Mouse (Mus musculus) heart, postnatal 0 days (tissue): Measurements from ENCODE around the gene Gm5129.

Experiments used
- CTCF ChIP-seq: IDR thresholded peaks from 2 replicates; pipeline ENCODE4 v1.5.1; 2016; ENCODE audit warnings: antibody characterized with exemption, control low read depth, low read depth
- EP300 ChIP-seq: IDR thresholded peaks from 2 replicates; pipeline ENCODE4 v1.6.1; 2016; ENCODE audit warnings: antibody characterized with exemption, low read depth

- TF ChIP-seq EP300 (no peak), CTCF (no peak)
These were observed 765 bp downstream of the Gm5129 start for GRCm38 (mm10) chr5:29734831-29735510.
